Mouse (Mus musculus) neural tube, embryonic 11.5 days (tissue): ENCODE measurements at regions not wholly inside any gene's neighbourhood (a gene's known extent, or its start where the extent isn't known, plus 50 kb on each side); places are given as distances from the start of the nearest gene placed in this dataset.

ENCODE experiments used
- ATAC-seq: fragments of 200-750 bp; cut with Nextera tagmentation; 2 replicates; pipeline ENCODE4 v1.8.0; 2017; ENCODE audit warnings: moderate number of reproducible peaks, mild to moderate bottlenecking, moderate TSS enrichment, moderate library complexity; ENCODE audit not compliant: insufficient read depth, low FRiP score, low TSS enrichment
- DNase-seq: peaks from one replicate; pipeline ENCODE4 v3.0.0-alpha.2; 2015; ENCODE audit warnings: low spot score
- H3K27ac ChIP-seq: fragments of 300-500 bp; sonication (generic); 2 replicates; pipeline ENCODE4 v1.5.1; 2014; ENCODE audit warnings: low read depth, mild to moderate bottlenecking, low read length
- H3K27me3 ChIP-seq: fragments of 300-500 bp; sonication (generic); 2 replicates; pipeline ENCODE4 v1.6.1; 2014; ENCODE audit warnings: mild to moderate bottlenecking, low read length, mixed read lengths; ENCODE audit not compliant: control insufficient read depth, insufficient read depth
- H3K36me3 ChIP-seq: fragments of 300-500 bp; sonication (generic); 2 replicates; pipeline ENCODE4 v1.6.1; 2014; ENCODE audit warnings: mild to moderate bottlenecking, low read length, moderate library complexity, mixed read lengths; ENCODE audit not compliant: control insufficient read depth, insufficient read depth
- H3K4me1 ChIP-seq: fragments of 300-500 bp; sonication (generic); 2 replicates; pipeline ENCODE4 v1.6.1; 2014; ENCODE audit warnings: low read length, mixed read lengths; ENCODE audit not compliant: control insufficient read depth, insufficient read depth
- H3K4me2 ChIP-seq: fragments of 300-500 bp; sonication (generic); 2 replicates; pipeline ENCODE4 v1.6.1; 2014; ENCODE audit warnings: low read depth, mild to moderate bottlenecking, moderate library complexity
- H3K4me3 ChIP-seq: fragments of 300-500 bp; sonication (generic); 2 replicates; pipeline ENCODE4 v1.5.1; 2014; ENCODE audit warnings: low read depth, low read length
- H3K9ac ChIP-seq: fragments of 300-500 bp; sonication (generic); 2 replicates; pipeline ENCODE4 v1.6.1; 2014; ENCODE audit warnings: mild to moderate bottlenecking, low read length
- H3K9me3 ChIP-seq: fragments of 300-500 bp; sonication (generic); 2 replicates; pipeline ENCODE4 v1.6.1; 2016; ENCODE audit warnings: low read length; ENCODE audit not compliant: control insufficient read depth
- WGBS: fragments of 180-500 bp; shearing (Covaris S2); extraction: QIAGEN DNeasy Blood & Tissue Kit; methylation state at CpG from one replicate; pipeline ENCODE4 v1.1.7; 2014; 5-methylcytosine and 5-hydroxymethylcytosine counted together

- no peaks in the 10 kb centered on the region for H3K36me3 ChIP-seq
- H3K9me3 ChIP-seq, result no peaks in the 10 kb centered on the region
- ATAC-seq (no peak), DNase-seq (no peak)
- no peak overlapping the region for H3K9ac ChIP-seq
- no peaks in the 10 kb centered on the region for H3K27me3 ChIP-seq
- H3K4me2 ChIP-seq, result no peak overlapping the region
- H3K27ac ChIP-seq, result no peak overlapping the region
- H3K4me1 ChIP-seq, result no peaks in the 10 kb centered on the region
- H3K4me3 ChIP-seq, result no peak overlapping the region
- WGBS, result 88% methylated on average over 6 of the region's 6 CpGs
Observed at GRCm38 (mm10) chr13:5744949-5745348, 116.3 kb upstream of the Klf6 start.

- H3K27me3 ChIP-seq, result no peaks in the 10 kb centered on the region
- no peaks in the 10 kb centered on the region for H3K9me3 ChIP-seq
- no peak overlapping the region for H3K4me2 ChIP-seq
- ATAC-seq, result no peak
- no peak overlapping the region for H3K4me3 ChIP-seq
- no peak overlapping the region for H3K27ac ChIP-seq
- H3K4me1 ChIP-seq, result no peaks in the 10 kb centered on the region
- H3K9ac ChIP-seq, result no peak overlapping the region
- H3K36me3 ChIP-seq, result no peaks in the 10 kb centered on the region
- WGBS, result 95% methylated on average over 3 of the region's 3 CpGs
- no peak for DNase-seq
Observed at GRCm38 (mm10) chr13:5757176-5757575, 104.1 kb upstream of the Klf6 start.

- Histone ChIP-seq H3K4me3 (no peak overlapping the region), H3K27me3 (no peaks in the 10 kb centered on the region), H3K9me3 (no peaks in the 10 kb centered on the region), H3K9ac (no peak overlapping the region), H3K36me3 (no peaks in the 10 kb centered on the region), H3K4me2 (no peak overlapping the region), H3K27ac (no peak overlapping the region), H3K4me1 (no peaks in the 10 kb centered on the region)
- WGBS, result 83% methylated on average over 1 of the region's 1 CpGs
- DNase-seq (no peak), ATAC-seq (no peak)
Observed at GRCm38 (mm10) chr13:5757963-5758362, 103.3 kb upstream of the Klf6 start.

GRCm38 (mm10) chr13:5760030-5760429 is 101.3 kb upstream of the Klf6 start:
- Histone ChIP-seq H3K27ac (no peak overlapping the region), H3K4me1 (no peaks in the 10 kb centered on the region), H3K9ac (no peak overlapping the region), H3K4me3 (no peak overlapping the region), H3K36me3 (no peaks in the 10 kb centered on the region), H3K9me3 (no peaks in the 10 kb centered on the region), H3K27me3 (no peaks in the 10 kb centered on the region), H3K4me2 (no peak overlapping the region)
- no peak for ATAC-seq
- DNase-seq, result no peak

- H3K36me3 ChIP-seq, result no peaks in the 10 kb centered on the region
- H3K4me3 ChIP-seq, result no peak overlapping the region
- H3K9ac ChIP-seq, result no peak overlapping the region
- DNase-seq (no peak), ATAC-seq (no peak)
- no peak overlapping the region for H3K27ac ChIP-seq
- no peaks in the 10 kb centered on the region for H3K9me3 ChIP-seq
- no peaks in the 10 kb centered on the region for H3K4me1 ChIP-seq
- H3K27me3 ChIP-seq, result no peaks in the 10 kb centered on the region
- H3K4me2 ChIP-seq, result no peak overlapping the region
- 81% methylated on average over 6 of the region's 6 CpGs for WGBS
Observed at GRCm38 (mm10) chr13:5766394-5766793, 94.9 kb upstream of the Klf6 start.

GRCm38 (mm10) chr13:5767202-5767601 is 94.1 kb upstream of the Klf6 start:
- H3K9ac ChIP-seq, result no peak overlapping the region
- no peak overlapping the region for H3K4me3 ChIP-seq
- H3K27ac ChIP-seq, result no peak overlapping the region
- H3K9me3 ChIP-seq, result no peaks in the 10 kb centered on the region
- no peak overlapping the region for H3K4me2 ChIP-seq
- WGBS, result 94% methylated on average over 1 of the region's 1 CpGs
- no peaks in the 10 kb centered on the region for H3K36me3 ChIP-seq
- ATAC-seq (no peak), DNase-seq (no peak)
- H3K4me1 ChIP-seq, result no peaks in the 10 kb centered on the region
- H3K27me3 ChIP-seq, result no peaks in the 10 kb centered on the region

- H3K36me3 ChIP-seq, result no peaks in the 10 kb centered on the region
- no peak overlapping the region for H3K4me3 ChIP-seq
- DNase-seq (no peak), ATAC-seq (no peak)
- no peaks in the 10 kb centered on the region for H3K4me1 ChIP-seq
- no peak overlapping the region for H3K4me2 ChIP-seq
- H3K27ac ChIP-seq, result no peak overlapping the region
- H3K9ac ChIP-seq, result no peak overlapping the region
- no peaks in the 10 kb centered on the region for H3K27me3 ChIP-seq
- H3K9me3 ChIP-seq, result no peaks in the 10 kb centered on the region
- 95% methylated on average over 2 of the region's 2 CpGs for WGBS
Observed at GRCm38 (mm10) chr13:5768699-5769098, 92.6 kb upstream of the Klf6 start.

- ATAC-seq (no peak), DNase-seq (no peak)
- no peak overlapping the region for H3K9ac ChIP-seq
- H3K36me3 ChIP-seq, result no peaks in the 10 kb centered on the region
- H3K4me3 ChIP-seq, result no peak overlapping the region
- no peaks in the 10 kb centered on the region for H3K9me3 ChIP-seq
- 87% methylated on average over 7 of the region's 7 CpGs for WGBS
- H3K4me1 ChIP-seq, result no peaks in the 10 kb centered on the region
- no peaks in the 10 kb centered on the region for H3K27me3 ChIP-seq
- H3K27ac ChIP-seq, result no peak overlapping the region
- no peak overlapping the region for H3K4me2 ChIP-seq
Observed at GRCm38 (mm10) chr13:5769283-5770260, 91.7 kb upstream of the Klf6 start.

- H3K4me1 ChIP-seq, result no peaks in the 10 kb centered on the region
- DNase-seq, result no peak
- H3K27ac ChIP-seq, result no peak overlapping the region
- H3K9me3 ChIP-seq, result no peaks in the 10 kb centered on the region
- H3K36me3 ChIP-seq, result no peaks in the 10 kb centered on the region
- H3K9ac ChIP-seq, result no peak overlapping the region
- WGBS, result 96% methylated on average over 3 of the region's 3 CpGs
- no peak overlapping the region for H3K4me2 ChIP-seq
- H3K27me3 ChIP-seq, result no peaks in the 10 kb centered on the region
- no peak for ATAC-seq
- H3K4me3 ChIP-seq, result no peak overlapping the region
Observed at GRCm38 (mm10) chr13:5773811-5774210, 87.5 kb upstream of the Klf6 start.
